Mouse (Mus musculus): ENCODE results near the gene Zfp180. TPM values are rescaled to one million over a fixed set of nuclear protein-coding genes. Genes with fewer than 3 reads are reported as not detected.

Zfp180 gene
- polyA plus RNA-seq, 1 experiment from 2014 or later = 34.3 TPM

DNA sequence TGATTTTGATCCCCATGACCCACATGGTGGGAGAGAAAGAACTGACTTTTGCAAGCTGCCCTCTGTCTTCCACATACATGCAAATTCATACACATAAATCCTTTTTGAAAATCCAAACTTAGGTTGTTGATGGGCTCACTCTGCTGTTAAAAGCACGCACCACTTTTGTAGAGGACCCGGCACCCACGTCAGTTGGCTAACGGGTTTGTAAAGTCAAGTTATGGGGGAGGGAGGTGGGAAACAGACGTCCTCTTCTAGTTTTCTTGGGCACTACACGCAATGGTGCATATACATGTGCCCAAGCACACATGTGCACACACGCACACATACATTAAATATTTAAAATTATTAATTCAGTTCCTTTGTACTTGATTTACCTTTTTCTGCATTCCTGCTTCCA is 29.1 kb downstream of the Zfp180 start:
- H3K9me3 ChIP-seq (ENCODE audit: control insufficient read depth, low read length) = peaks cover 37% of the 10 kb centered on the region
- 94% methylated on average over 7 of the region's 7 CpGs for WGBS
- peaks cover 5% of the 10 kb centered on the region; the same call in 1 of the 2 replicates for H3K4me1 ChIP-seq (replicated peaks; ENCODE audit: control insufficient read depth, insufficient read depth, low read length)
- no peak overlapping the region for H3K4me2 ChIP-seq (replicated peaks)
- peaks cover 33% of the 10 kb centered on the region for H3K36me3 ChIP-seq (replicated peaks; ENCODE audit: control insufficient read depth, insufficient read depth)
- H3K27ac ChIP-seq = no peak overlapping the region
- H3K9ac ChIP-seq = no peak overlapping the region
- no peaks in the 10 kb centered on the region for H3K27me3 ChIP-seq (ENCODE audit: control insufficient read depth, insufficient read depth, low read length)
- DNase-seq (ENCODE audit: low spot score) (no peak), ATAC-seq (ENCODE audit: low FRiP score) (no peak)
- H3K4me3 ChIP-seq (replicated peaks; ENCODE audit: low read length) = no peak overlapping the region

DNA sequence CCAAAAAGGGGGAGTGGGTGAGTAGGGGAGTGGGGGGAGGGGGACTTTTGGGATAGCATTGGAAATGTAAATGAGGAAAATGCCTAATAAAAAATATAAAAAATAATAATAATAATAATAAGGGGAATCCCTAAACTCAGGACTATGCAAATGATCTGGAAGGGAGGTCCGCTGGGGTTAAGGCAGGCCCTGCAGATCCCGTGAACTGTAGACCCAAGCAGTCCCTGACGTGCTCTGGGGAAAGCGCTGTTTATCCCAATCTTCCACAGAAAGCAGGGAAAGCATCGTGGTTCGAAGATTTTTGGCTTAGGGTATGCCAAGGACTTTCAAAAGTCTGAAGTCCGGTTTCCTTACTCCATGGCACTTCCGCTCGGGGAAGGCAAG is 30.0 kb downstream of the Zfp180 start:
- Histone ChIP-seq H3K4me2 (replicated peaks) (peak overlapping the region; percentile 95), H3K4me1 (replicated peaks; ENCODE audit: control insufficient read depth, insufficient read depth, low read length) (peaks cover 5% of the 10 kb centered on the region; the same call in 1 of the 2 replicates), H3K36me3 (replicated peaks; ENCODE audit: control insufficient read depth, insufficient read depth) (peaks cover 23% of the 10 kb centered on the region), H3K27me3 (ENCODE audit: control insufficient read depth, insufficient read depth, low read length) (no peaks in the 10 kb centered on the region), H3K9ac (peak overlapping the region; percentile 34; the same call in 1 of the 2 replicates), H3K9me3 (ENCODE audit: control insufficient read depth, low read length) (peaks cover 28% of the 10 kb centered on the region), H3K4me3 (replicated peaks; ENCODE audit: low read length) (peak overlapping the region; percentile 68), H3K27ac (no peak overlapping the region)
- 6% methylated on average over 9 of the region's 9 CpGs for WGBS
- DNase-seq (ENCODE audit: low spot score) = no peak
- peak; percentile 78 for ATAC-seq (ENCODE audit: low FRiP score)

DNA sequence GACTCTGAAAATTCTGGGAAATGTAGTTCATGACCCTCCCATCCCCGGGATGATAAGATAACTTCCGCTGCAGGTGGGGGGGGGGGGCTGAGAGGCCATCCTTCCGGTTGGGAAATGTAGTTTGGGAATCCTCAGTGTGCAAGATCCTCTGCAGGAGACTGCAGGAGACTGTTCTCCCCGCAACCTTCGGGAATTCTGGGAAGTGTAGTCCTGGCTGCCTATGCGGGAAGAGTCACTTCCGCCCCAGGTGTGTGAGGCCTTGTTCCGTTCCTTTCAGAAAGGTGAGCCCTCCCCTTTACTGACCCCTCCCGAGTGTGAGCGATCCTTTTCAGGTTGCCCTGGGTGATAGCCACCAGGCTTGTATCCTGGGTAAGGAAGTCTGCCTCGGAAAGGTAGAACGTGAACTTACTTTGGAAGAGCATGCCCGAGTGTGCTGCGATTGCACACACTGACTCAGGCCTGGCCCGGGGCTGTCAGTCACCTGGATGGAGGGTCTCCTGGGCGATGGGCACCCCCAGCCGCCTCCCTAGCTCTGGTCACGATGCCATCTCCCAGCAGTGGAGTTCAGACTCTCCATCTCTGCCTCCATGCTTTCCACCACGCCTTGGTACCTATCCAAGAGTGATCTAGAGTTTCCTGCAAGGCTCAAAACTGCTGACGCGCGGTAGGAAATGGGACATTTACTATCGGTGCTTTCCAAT is 30.6 kb downstream of the Zfp180 start, which contains the start of gene Zfp112:
Gene Zfp112 (plus strand): TSS at position 159 of the 701 bp plus-strand sequence.
- peaks cover 22% of the 10 kb centered on the region for H3K9me3 ChIP-seq (ENCODE audit: control insufficient read depth, low read length)
- peak within 1 kb of the TSS; percentile 68 for H3K4me3 ChIP-seq (replicated peaks; ENCODE audit: low read length)
- ATAC-seq (ENCODE audit: low FRiP score) (peak; percentile 97), DNase-seq (ENCODE audit: low spot score) (peak; percentile 92)
- H3K4me2 ChIP-seq (replicated peaks) = peak within 1 kb of the TSS; percentile 95
- peak within 1 kb of the TSS; percentile 61 for H3K27ac ChIP-seq
- H3K4me1 ChIP-seq (replicated peaks; ENCODE audit: control insufficient read depth, insufficient read depth, low read length) = peaks cover 5% of the 10 kb centered on the region; the same call in 1 of the 2 replicates
- H3K27me3 ChIP-seq (ENCODE audit: control insufficient read depth, insufficient read depth, low read length) = no peaks in the 10 kb centered on the region
- peak within 1 kb of the TSS; percentile 83 for H3K9ac ChIP-seq
- peaks cover 18% of the 10 kb centered on the region for H3K36me3 ChIP-seq (replicated peaks; ENCODE audit: control insufficient read depth, insufficient read depth)
- 1% methylated on average over 23 of the region's 23 CpGs for WGBS

DNA sequence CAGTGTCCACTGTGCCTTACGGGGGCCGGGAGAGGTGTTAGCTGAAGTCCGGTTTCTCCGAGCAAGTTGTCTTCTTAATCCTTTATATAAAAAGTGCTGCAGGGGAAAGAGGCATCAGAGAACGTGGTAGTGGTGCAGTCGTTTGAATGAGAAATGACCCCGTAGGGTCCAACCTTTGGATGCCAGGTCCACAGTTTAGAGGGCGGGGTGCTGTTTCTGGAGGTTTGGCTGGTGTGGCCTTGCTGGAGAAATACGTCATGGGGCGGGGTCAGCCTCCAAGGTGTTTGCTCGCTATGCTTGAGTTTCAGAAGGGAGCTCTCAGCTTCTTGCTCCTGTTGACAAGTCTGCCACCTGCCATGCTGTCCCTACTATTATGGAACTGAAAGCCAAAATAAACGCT is 31.3 kb downstream of the Zfp180 start:
- ATAC-seq (ENCODE audit: low FRiP score) = no peak
- 17% methylated on average over 12 of the region's 12 CpGs for WGBS
- peaks cover 11% of the 10 kb centered on the region for H3K36me3 ChIP-seq (replicated peaks; ENCODE audit: control insufficient read depth, insufficient read depth)

DNA sequence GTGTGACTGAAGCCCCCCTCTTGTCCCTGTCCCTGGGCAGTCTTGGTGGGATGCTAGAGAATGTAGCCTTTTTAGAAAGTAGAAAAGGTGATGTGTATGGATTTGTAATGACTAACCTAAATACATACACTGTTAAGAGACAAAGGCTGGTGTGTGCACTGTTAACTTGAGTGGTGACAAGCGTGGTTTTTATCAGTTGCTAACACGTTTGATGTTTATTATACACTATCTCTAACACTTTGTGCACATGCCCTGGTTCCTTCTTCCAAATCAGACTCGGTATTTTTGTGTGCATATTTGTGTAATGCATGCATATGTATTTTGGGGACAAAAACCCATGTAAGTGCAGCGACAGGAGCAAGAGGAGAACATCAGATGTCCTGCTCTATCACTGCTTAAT is 34.9 kb downstream of the Zfp180 start:
- DNase-seq (ENCODE audit: low spot score) (no peak), ATAC-seq (ENCODE audit: low FRiP score) (no peak)
- no peak overlapping the region for H3K4me2 ChIP-seq (replicated peaks)
- no peak overlapping the region for H3K27ac ChIP-seq
- no peaks in the 10 kb centered on the region for H3K36me3 ChIP-seq (replicated peaks; ENCODE audit: control insufficient read depth, insufficient read depth)
- H3K4me1 ChIP-seq (replicated peaks; ENCODE audit: control insufficient read depth, insufficient read depth, low read length) = peaks cover 5% of the 10 kb centered on the region; the same call in 1 of the 2 replicates
- WGBS = 79% methylated on average over 4 of the region's 4 CpGs
- H3K9ac ChIP-seq = no peak overlapping the region
- no peak overlapping the region for H3K4me3 ChIP-seq (replicated peaks; ENCODE audit: low read length)
- H3K9me3 ChIP-seq (ENCODE audit: control insufficient read depth, low read length) = no peaks in the 10 kb centered on the region
- H3K27me3 ChIP-seq (ENCODE audit: control insufficient read depth, insufficient read depth, low read length) = no peaks in the 10 kb centered on the region

More for the DNA sequence above, 31.3 kb downstream of the Zfp180 start:
- peaks cover 15% of the 10 kb centered on the region for H3K9me3 ChIP-seq (ENCODE audit: control insufficient read depth, low read length)
- peak overlapping the region; percentile 83 for H3K9ac ChIP-seq
- no peak for DNase-seq (ENCODE audit: low spot score)
- H3K27me3 ChIP-seq (ENCODE audit: control insufficient read depth, insufficient read depth, low read length) = no peaks in the 10 kb centered on the region
- H3K4me2 ChIP-seq (replicated peaks) = peak overlapping the region; percentile 95
- peaks cover 5% of the 10 kb centered on the region; the same call in 1 of the 2 replicates for H3K4me1 ChIP-seq (replicated peaks; ENCODE audit: control insufficient read depth, insufficient read depth, low read length)
- peak overlapping the region; percentile 68 for H3K4me3 ChIP-seq (replicated peaks; ENCODE audit: low read length)
- H3K27ac ChIP-seq = peak overlapping the region; percentile 61

DNA sequence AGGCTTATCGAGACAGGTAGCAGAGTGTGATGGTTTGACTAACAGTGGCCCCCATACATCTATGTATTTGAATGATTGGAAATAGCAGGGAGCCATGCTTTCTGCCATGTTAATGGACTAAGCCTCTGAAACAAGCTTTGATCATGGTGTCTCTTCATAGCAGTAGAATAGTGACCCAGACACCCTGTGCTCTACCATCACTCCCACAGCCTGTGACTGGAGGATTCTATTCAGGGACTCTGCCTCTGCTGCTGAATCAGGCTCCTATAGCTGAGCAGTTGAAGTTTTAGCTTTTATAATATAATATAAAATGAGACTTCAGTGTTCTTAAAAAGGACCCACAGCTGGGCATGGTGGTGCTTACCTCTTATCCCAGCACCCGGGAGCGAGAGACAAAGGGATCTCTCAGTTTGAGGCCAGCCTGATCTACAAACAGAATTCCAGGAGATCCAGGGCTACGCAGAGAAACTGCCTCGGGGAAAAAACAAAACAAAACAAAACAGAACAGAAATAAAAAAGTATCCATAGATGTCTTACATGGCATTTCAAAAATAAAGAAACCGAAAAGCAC is 51.8 kb downstream of the Zfp180 start:
- peak; percentile 65 for ATAC-seq (ENCODE audit: low FRiP score)
- H3K27ac ChIP-seq = peak overlapping the region; percentile 55
- peaks cover 12% of the 10 kb centered on the region for H3K4me1 ChIP-seq (replicated peaks; ENCODE audit: control insufficient read depth, insufficient read depth, low read length)
- peaks cover 24% of the 10 kb centered on the region for H3K36me3 ChIP-seq (replicated peaks; ENCODE audit: control insufficient read depth, insufficient read depth)
- peak; percentile 24 for DNase-seq (ENCODE audit: low spot score)
- H3K9ac ChIP-seq = peak overlapping the region; percentile 73
- no peaks in the 10 kb centered on the region for H3K27me3 ChIP-seq (ENCODE audit: control insufficient read depth, insufficient read depth, low read length)
- H3K4me3 ChIP-seq (replicated peaks; ENCODE audit: low read length) = peak overlapping the region; percentile 53
- 19% methylated on average over 6 of the region's 6 CpGs for WGBS
- H3K9me3 ChIP-seq (ENCODE audit: control insufficient read depth, low read length) = no peaks in the 10 kb centered on the region
- H3K4me2 ChIP-seq (replicated peaks) = peak overlapping the region; percentile 56

DNA sequence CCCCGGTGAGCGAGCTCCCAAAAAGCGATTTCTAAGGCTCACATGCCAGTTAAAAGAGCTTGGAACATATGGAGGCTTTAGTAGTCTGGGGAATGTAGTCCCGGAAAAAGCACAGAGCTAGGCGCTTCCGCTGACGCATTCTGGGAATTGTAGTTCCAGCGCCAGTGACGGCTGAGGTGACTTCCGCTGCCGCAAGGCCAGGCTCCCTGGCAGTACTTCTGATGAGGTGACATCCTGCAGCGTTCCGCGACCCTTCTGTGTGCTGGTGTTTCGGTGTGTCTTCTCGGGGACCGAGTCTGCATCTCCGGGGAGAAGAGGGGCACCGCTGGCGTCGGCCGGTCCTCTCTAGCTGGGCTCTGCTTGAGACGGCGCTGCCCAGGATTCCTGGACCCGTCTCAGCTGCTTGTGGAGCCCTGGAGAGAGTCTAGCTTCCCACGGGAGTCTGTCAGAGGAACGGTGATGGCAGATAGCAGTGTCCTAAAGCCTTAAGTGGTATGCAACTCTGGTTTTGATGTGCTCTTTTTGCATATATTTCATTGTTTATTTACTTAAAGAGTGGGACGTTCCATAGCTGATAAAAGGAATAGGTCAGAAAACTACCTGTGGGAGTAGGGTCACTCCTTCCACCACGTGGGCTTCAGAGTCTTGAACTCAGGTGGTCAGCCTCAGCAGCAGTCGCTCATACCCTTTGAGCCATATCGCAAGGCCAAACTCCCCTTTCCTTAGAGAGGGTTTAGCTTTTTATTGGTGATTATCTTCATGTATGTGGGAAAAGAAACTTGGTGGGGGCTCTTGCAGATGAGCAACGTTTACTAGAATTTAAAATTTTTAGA is 52.5 kb downstream of the Zfp180 start, which contains the start of gene Zfp235:
Gene Zfp235 (plus strand): TSS at position 174 of the 833 bp plus-strand sequence.
- Histone ChIP-seq H3K9me3 (ENCODE audit: control insufficient read depth, low read length) (no peaks in the 10 kb centered on the region), H3K4me2 (replicated peaks) (peak within 1 kb of the TSS; percentile 56), H3K27ac (peak within 1 kb of the TSS; percentile 57), H3K27me3 (ENCODE audit: control insufficient read depth, insufficient read depth, low read length) (no peaks in the 10 kb centered on the region), H3K9ac (peak within 1 kb of the TSS; percentile 73), H3K36me3 (replicated peaks; ENCODE audit: control insufficient read depth, insufficient read depth) (peaks cover 30% of the 10 kb centered on the region), H3K4me1 (replicated peaks; ENCODE audit: control insufficient read depth, insufficient read depth, low read length) (peaks cover 12% of the 10 kb centered on the region), H3K4me3 (replicated peaks; ENCODE audit: low read length) (peak within 1 kb of the TSS; percentile 53)
- DNase-seq (ENCODE audit: low spot score) = peak; percentile 95
- WGBS = 3% methylated on average over 32 of the region's 32 CpGs
- peak; percentile 93 for ATAC-seq (ENCODE audit: low FRiP score)

DNA sequence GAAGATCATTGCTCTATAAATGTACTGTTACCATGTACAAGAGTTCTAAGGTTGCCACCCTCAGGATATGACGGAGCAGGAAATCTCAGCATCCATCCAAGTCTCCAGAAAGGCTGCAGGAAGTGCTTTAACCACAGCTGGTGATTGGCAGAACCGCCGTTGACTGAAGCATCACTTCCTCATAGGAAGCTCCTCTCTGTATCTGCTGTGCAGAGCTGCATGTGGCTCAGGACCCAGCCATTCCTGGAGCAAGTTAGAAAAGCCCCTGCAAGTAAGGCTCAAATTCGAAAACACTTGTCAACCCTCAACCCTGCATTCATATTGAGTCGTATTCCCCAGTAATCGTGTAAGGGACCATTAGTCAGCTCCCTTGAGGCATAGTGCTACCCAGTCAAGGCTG is 60.8 kb downstream of the Zfp180 start:
- H3K27me3 ChIP-seq (ENCODE audit: control insufficient read depth, insufficient read depth, low read length) = no peaks in the 10 kb centered on the region
- no peak overlapping the region for H3K9ac ChIP-seq
- H3K4me2 ChIP-seq (replicated peaks) = no peak overlapping the region
- no peaks in the 10 kb centered on the region; the same call in 1 of the 2 replicates for H3K9me3 ChIP-seq (ENCODE audit: control insufficient read depth, low read length)
- H3K27ac ChIP-seq = no peak overlapping the region
- H3K4me3 ChIP-seq (replicated peaks; ENCODE audit: low read length) = no peak overlapping the region
- DNase-seq (ENCODE audit: low spot score) (no peak), ATAC-seq (ENCODE audit: low FRiP score) (no peak)
- WGBS = 93% methylated on average over 6 of the region's 6 CpGs
- H3K36me3 ChIP-seq (replicated peaks; ENCODE audit: control insufficient read depth, insufficient read depth) = peaks cover 54% of the 10 kb centered on the region
- no peaks in the 10 kb centered on the region for H3K4me1 ChIP-seq (replicated peaks; ENCODE audit: control insufficient read depth, insufficient read depth, low read length)

DNA sequence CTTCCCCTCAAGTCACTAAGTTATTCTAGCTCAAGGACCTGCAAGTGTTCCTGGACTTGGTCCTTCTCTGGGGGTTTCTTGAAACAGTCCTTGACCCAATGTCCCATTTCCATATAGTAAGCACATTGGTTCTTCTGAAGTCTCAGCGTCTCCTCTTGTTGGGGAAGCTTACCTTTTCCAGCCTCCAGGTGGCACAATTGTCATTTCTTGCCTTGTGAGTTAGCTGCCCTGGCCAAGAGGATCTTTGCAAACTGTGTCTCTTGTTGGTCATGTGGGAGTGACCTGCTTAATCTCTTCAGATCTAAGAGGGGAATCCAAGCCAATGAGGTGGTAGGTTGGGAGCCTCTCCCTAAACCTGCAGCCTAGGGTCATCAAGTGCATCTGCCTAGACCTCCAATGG is 71.5 kb downstream of the Zfp180 start:
- Histone ChIP-seq H3K9me3 (ENCODE audit: control insufficient read depth, low read length) (0 out of 2 replicates have a peak, but pooled peaks cover 5% of the 10 kb centered on the region), H3K27me3 (ENCODE audit: control insufficient read depth, insufficient read depth, low read length) (no peaks in the 10 kb centered on the region), H3K9ac (no peak overlapping the region), H3K36me3 (replicated peaks; ENCODE audit: control insufficient read depth, insufficient read depth) (no peaks in the 10 kb centered on the region), H3K4me2 (replicated peaks) (no peak overlapping the region), H3K4me1 (replicated peaks; ENCODE audit: control insufficient read depth, insufficient read depth, low read length) (no peaks in the 10 kb centered on the region), H3K4me3 (replicated peaks; ENCODE audit: low read length) (no peak overlapping the region), H3K27ac (no peak overlapping the region)
- 16% methylated on average over 1 of the region's 1 CpGs for whole genome bisulfite sequencing
- ATAC-seq (ENCODE audit: low FRiP score) (no peak), DNase-seq (ENCODE audit: low spot score) (no peak)
